Mouse (Mus musculus): ENCODE measurements around the gene Stk4. TPM values are rescaled to one million over a fixed set of nuclear protein-coding genes. Genes with fewer than 3 reads are reported as not detected.
A peak's percentile ranks its signal among the peaks of the same experiment; 100 is the strongest.

Stk4 gene
- polyA plus RNA-seq (2016; fragmentation: Nextera tagmentation; extraction: Ambion mirVana) = 24.2 and 25.4 TPM in 2 replicates

GRCm38 (mm10) chr2:164070142-164070764 lies at the start of gene Stk4:
Gene Stk4 (plus strand): TSS chr2:164070322.
- peak; percentile 11 for ATAC-seq (ENCODE audit: insufficient number of reproducible peaks, insufficient read depth, low FRiP score, low TSS enrichment)
- under 1% methylated on average over 45 of the region's 45 CpGs for WGBS

GRCm38 (mm10) chr2:164022104-164022503 lies 48.0 kb upstream of the Stk4 start:
- Histone ChIP-seq H3K9me3 (no peaks in the 10 kb centered on the region), H3K27ac (no peak overlapping the region), H3K4me1 (no peaks in the 10 kb centered on the region), H3K4me3 (no peak overlapping the region), H3K4me2 (replicated peaks) (no peak overlapping the region), H3K36me3 (peaks cover 26% of the 10 kb centered on the region), H3K27me3 (no peaks in the 10 kb centered on the region), H3K9ac (no peak overlapping the region)
- 50% methylated on average over 2 of the region's 2 CpGs for WGBS
- no peak for ATAC-seq (ENCODE audit: insufficient number of reproducible peaks, insufficient read depth, low FRiP score, low TSS enrichment)

More at GRCm38 (mm10) chr2:164070142-164070764, at the start of gene Stk4:
- H3K4me2 ChIP-seq (replicated peaks) = peak within 1 kb of the TSS; percentile 86
- peaks cover 26% of the 10 kb centered on the region for H3K4me1 ChIP-seq
- H3K9ac ChIP-seq = peak within 1 kb of the TSS; percentile 87
- H3K27me3 ChIP-seq = no peaks in the 10 kb centered on the region
- peak within 1 kb of the TSS; percentile 91 for H3K27ac ChIP-seq
- peaks cover 12% of the 10 kb centered on the region for H3K36me3 ChIP-seq
- no peaks in the 10 kb centered on the region for H3K9me3 ChIP-seq
- peak within 1 kb of the TSS; percentile 96 for H3K4me3 ChIP-seq

- WGBS = 80% methylated on average over 16 of the region's 16 CpGs
- Histone ChIP-seq H3K27ac (no peak within 1 kb of the TSS), H3K4me3 (no peak within 1 kb of the TSS), H3K9me3 (no peaks in the 10 kb centered on the region), H3K27me3 (no peaks in the 10 kb centered on the region), H3K9ac (no peak within 1 kb of the TSS), H3K4me1 (no peaks in the 10 kb centered on the region), H3K4me2 (replicated peaks) (no peak within 1 kb of the TSS), H3K36me3 (no peaks in the 10 kb centered on the region)
- no peak for ATAC-seq (ENCODE audit: insufficient number of reproducible peaks, insufficient read depth, low FRiP score, low TSS enrichment)
Measured at GRCm38 (mm10) chr2:164025150-164025549, 45.0 kb upstream of the Stk4 start, which contains the start of gene Pabpc1l. Gene Pabpc1l (plus strand): TSS chr2:164025450.

GRCm38 (mm10) chr2:164031147-164031546 lies 39.0 kb upstream of the Stk4 start:
- no peak for ATAC-seq (ENCODE audit: insufficient number of reproducible peaks, insufficient read depth, low FRiP score, low TSS enrichment)
- no peaks in the 10 kb centered on the region for H3K27me3 ChIP-seq
- H3K4me3 ChIP-seq = no peak overlapping the region
- H3K4me1 ChIP-seq = no peaks in the 10 kb centered on the region
- H3K9ac ChIP-seq = no peak overlapping the region
- no peak overlapping the region for H3K27ac ChIP-seq
- peaks cover 4% of the 10 kb centered on the region; the same call in 1 of the 2 replicates for H3K9me3 ChIP-seq
- H3K4me2 ChIP-seq (replicated peaks) = no peak overlapping the region
- 72% methylated on average over 10 of the region's 10 CpGs for WGBS
- no peaks in the 10 kb centered on the region for H3K36me3 ChIP-seq

GRCm38 (mm10) chr2:164032973-164033372 lies 37.1 kb upstream of the Stk4 start:
- no peak for ATAC-seq (ENCODE audit: insufficient number of reproducible peaks, insufficient read depth, low FRiP score, low TSS enrichment)
- 96% methylated on average over 3 of the region's 3 CpGs for WGBS
- Histone ChIP-seq H3K4me2 (replicated peaks) (no peak overlapping the region), H3K4me3 (no peak overlapping the region), H3K9me3 (peaks cover 4% of the 10 kb centered on the region; the same call in 1 of the 2 replicates), H3K27ac (no peak overlapping the region), H3K9ac (no peak overlapping the region), H3K4me1 (peaks cover 5% of the 10 kb centered on the region), H3K27me3 (no peaks in the 10 kb centered on the region), H3K36me3 (no peaks in the 10 kb centered on the region)

- 0 out of 2 replicates have a peak overlapping the region, but pooled peaks have one; percentile 23 for H3K27ac ChIP-seq
- H3K4me1 ChIP-seq = peaks cover 5% of the 10 kb centered on the region
- WGBS = 46% methylated on average over 10 of the region's 10 CpGs
- peaks cover 4% of the 10 kb centered on the region; the same call in 1 of the 2 replicates for H3K9me3 ChIP-seq
- ATAC-seq (ENCODE audit: insufficient number of reproducible peaks, insufficient read depth, low FRiP score, low TSS enrichment) = peak; percentile 64
- H3K4me2 ChIP-seq (replicated peaks) = no peak overlapping the region
- H3K36me3 ChIP-seq = no peaks in the 10 kb centered on the region
- H3K27me3 ChIP-seq = no peaks in the 10 kb centered on the region
- no peak overlapping the region for H3K9ac ChIP-seq
- no peak overlapping the region for H3K4me3 ChIP-seq
Measured at GRCm38 (mm10) chr2:164036520-164037019, 33.6 kb upstream of the Stk4 start.

- H3K9me3 ChIP-seq = no peaks in the 10 kb centered on the region
- 95% methylated on average over 1 of the region's 1 CpGs for whole genome bisulfite sequencing
- no peak overlapping the region for H3K4me2 ChIP-seq (replicated peaks)
- no peaks in the 10 kb centered on the region for H3K36me3 ChIP-seq
- H3K27ac ChIP-seq = no peak overlapping the region
- H3K27me3 ChIP-seq = no peaks in the 10 kb centered on the region
- H3K4me1 ChIP-seq = peaks cover 5% of the 10 kb centered on the region
- H3K9ac ChIP-seq = no peak overlapping the region
- H3K4me3 ChIP-seq = no peak overlapping the region
- 0 out of 2 replicates have a peak, but pooled peaks have one; percentile 30 for ATAC-seq (ENCODE audit: insufficient number of reproducible peaks, insufficient read depth, low FRiP score, low TSS enrichment)
Measured at GRCm38 (mm10) chr2:164038407-164039028, 31.6 kb upstream of the Stk4 start.

- H3K9ac ChIP-seq = no peak overlapping the region
- WGBS = 91% methylated on average over 6 of the region's 6 CpGs
- no peak for ATAC-seq (ENCODE audit: insufficient number of reproducible peaks, insufficient read depth, low FRiP score, low TSS enrichment)
Measured at GRCm38 (mm10) chr2:164040949-164041348, 29.2 kb upstream of the Stk4 start.

GRCm38 (mm10) chr2:164041523-164041922 lies 28.6 kb upstream of the Stk4 start:
- Histone ChIP-seq H3K9ac (no peak overlapping the region), H3K4me1 (peaks cover 4% of the 10 kb centered on the region), H3K27me3 (no peaks in the 10 kb centered on the region), H3K27ac (no peak overlapping the region), H3K9me3 (no peaks in the 10 kb centered on the region), H3K4me3 (no peak overlapping the region), H3K36me3 (no peaks in the 10 kb centered on the region), H3K4me2 (replicated peaks) (no peak overlapping the region)
- no peak for ATAC-seq (ENCODE audit: insufficient number of reproducible peaks, insufficient read depth, low FRiP score, low TSS enrichment)
- 81% methylated on average over 2 of the region's 2 CpGs for WGBS

More at GRCm38 (mm10) chr2:164040949-164041348, 29.2 kb upstream of the Stk4 start:
- no peaks in the 10 kb centered on the region for H3K9me3 ChIP-seq
- H3K4me1 ChIP-seq = peaks cover 5% of the 10 kb centered on the region
- H3K27ac ChIP-seq = no peak overlapping the region
- no peak overlapping the region for H3K4me2 ChIP-seq (replicated peaks)
- no peaks in the 10 kb centered on the region for H3K27me3 ChIP-seq
- no peaks in the 10 kb centered on the region for H3K36me3 ChIP-seq
- no peak overlapping the region for H3K4me3 ChIP-seq

GRCm38 (mm10) chr2:164047197-164047690 lies 22.9 kb upstream of the Stk4 start:
- Histone ChIP-seq H3K27me3 (no peaks in the 10 kb centered on the region), H3K4me2 (replicated peaks) (peak overlapping the region; percentile 44), H3K27ac (no peak overlapping the region), H3K9ac (peak overlapping the region; percentile 27; the same call in 1 of the 2 replicates), H3K4me1 (peaks cover 5% of the 10 kb centered on the region; the same call in 1 of the 2 replicates), H3K36me3 (peaks cover 9% of the 10 kb centered on the region), H3K9me3 (no peaks in the 10 kb centered on the region), H3K4me3 (peak overlapping the region; percentile 30)
- 5% methylated on average over 12 of the region's 16 CpGs for WGBS
- ATAC-seq (ENCODE audit: insufficient number of reproducible peaks, insufficient read depth, low FRiP score, low TSS enrichment) = 0 out of 2 replicates have a peak, but pooled peaks have one; percentile 60

GRCm38 (mm10) chr2:164053767-164054166 lies 16.4 kb upstream of the Stk4 start:
- Histone ChIP-seq H3K36me3 (peaks cover 61% of the 10 kb centered on the region), H3K27ac (no peak overlapping the region), H3K27me3 (no peaks in the 10 kb centered on the region), H3K9ac (no peak overlapping the region), H3K4me3 (no peak overlapping the region), H3K4me1 (no peaks in the 10 kb centered on the region), H3K9me3 (no peaks in the 10 kb centered on the region), H3K4me2 (replicated peaks) (no peak overlapping the region)
- 91% methylated on average over 8 of the region's 8 CpGs for WGBS
- no peak for ATAC-seq (ENCODE audit: insufficient number of reproducible peaks, insufficient read depth, low FRiP score, low TSS enrichment)
